Mouse (Mus musculus): ENCODE measurements around the gene Junb.

DNA sequence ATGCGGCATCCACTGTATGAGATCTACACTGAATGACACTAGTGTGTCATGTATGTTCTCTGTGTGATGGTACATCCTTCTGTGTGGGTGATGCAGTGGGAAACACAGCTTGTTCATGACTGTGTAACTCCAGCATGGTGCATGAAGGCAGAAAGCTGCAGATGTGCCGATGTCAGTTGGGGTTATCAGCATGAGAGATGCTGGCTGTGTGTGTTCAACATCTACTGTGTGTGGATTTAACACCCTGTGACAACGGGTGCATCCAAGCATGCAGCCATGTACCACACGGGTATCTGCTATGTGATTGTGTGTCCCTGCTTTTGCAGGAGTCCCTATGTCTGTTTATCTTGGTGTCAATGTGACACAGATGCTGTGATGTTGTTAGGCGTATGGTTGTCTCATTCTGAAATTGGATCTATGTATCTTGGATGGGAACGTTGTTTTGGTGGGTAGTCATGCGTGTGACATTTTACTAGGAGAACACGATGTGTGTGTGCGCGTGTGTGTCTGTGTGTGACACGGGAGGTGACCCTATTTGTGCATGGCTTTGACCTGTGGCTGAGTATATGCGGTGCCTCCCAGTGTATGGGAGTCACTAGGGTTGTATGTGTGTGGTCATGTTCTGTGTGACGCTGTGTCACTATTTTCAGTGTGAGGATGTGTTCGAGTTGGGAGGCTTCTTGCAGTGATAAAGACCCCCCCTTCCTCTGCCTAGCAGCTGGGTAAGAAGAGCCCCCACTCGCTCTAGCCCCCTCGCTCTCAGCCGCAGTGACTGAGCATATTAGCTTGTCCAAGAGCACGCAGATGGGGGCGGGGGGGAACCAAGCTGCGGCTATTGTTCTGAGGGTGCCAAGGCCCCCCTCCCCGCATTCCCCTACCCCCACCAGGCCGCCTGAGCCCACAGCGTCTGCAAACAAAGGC lies 42.2 kb downstream of the Junb start:
- no peak for TF ChIP-seq CTCF (IDR thresholded peaks at IDR 0.05; ENCODE audit: borderline replicate concordance, control insufficient read depth, extremely low read depth, insufficient read depth, low read length, poor library complexity)
- TF ChIP-seq POLR2A (IDR thresholded peaks at IDR 0.05; ENCODE audit: control insufficient read depth, extremely low read depth, insufficient read depth, low read length, poor library complexity), result no peak

Measured in thymus, adult 2 months (tissue).